Mouse (Mus musculus) kidney, postnatal 36 days (tissue): ENCODE measurements around the gene Adk.

Source experiments
- DNase-seq, 2 experiments: peaks; one replicate each; pipeline ENCODE4 v3.0.0; 2021 to 2022; ENCODE audit warnings: mixed read lengths in 2 of 2

Adk gene

GRCm38 (mm10) chr14:21173973-21174745 is 121.8 kb downstream of the Adk start:
- DNase-seq, result no peak

GRCm38 (mm10) chr14:21174804-21175203 is 122.4 kb downstream of the Adk start:
- DNase-seq, result no peak

GRCm38 (mm10) chr14:21177781-21178180 is 125.4 kb downstream of the Adk start:
- no peak for DNase-seq

DNA sequence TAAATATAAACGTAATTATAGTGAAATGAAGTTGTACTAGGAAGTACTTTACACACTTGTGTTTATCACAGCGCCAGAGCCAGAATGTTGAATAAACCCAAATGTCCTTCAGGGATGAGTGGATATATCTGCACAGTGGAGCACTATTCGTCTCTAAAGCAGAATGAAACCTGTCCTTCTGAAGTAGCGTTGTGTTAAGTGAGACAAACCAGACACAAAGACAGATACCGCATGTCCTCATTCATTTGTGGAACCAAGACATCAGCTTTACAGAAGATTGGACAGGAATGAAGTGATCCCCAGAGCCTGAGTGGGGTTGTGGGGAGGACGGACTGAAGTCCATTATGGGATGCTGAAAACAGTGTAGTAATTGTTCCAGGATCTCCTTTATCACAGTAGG is 126.0 kb downstream of the Adk start:
- no peak for DNase-seq

GRCm38 (mm10) chr14:21181053-21181452 is 128.7 kb downstream of the Adk start:
- DNase-seq, result no peak

DNA sequence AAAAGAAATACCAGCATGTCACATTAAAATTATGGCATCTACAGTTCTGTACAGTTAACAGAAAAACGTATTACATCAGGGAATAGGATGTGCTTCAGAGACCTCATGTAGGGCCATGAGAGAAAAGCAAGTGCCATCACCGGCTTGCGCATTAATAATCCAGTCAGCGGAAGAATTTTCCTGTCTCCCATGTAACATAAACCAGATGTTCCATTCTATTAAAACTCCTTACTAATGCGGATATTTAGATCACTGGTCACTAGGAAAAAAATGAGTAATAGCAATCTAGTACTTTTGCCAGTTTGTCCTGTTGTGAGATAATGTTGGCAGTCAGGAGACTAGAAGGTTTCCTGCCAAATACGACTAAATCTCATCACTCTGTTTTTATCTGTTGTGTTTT is 139.6 kb downstream of the Adk start:
- DNase-seq, result no peak

GRCm38 (mm10) chr14:21192749-21193148 is 140.4 kb downstream of the Adk start:
- no peak for DNase-seq

GRCm38 (mm10) chr14:21194336-21194735 is 142.0 kb downstream of the Adk start:
- DNase-seq, result no peak

- DNase-seq, result no peak
These were observed 148.5 kb downstream of the Adk start for GRCm38 (mm10) chr14:21200850-21201249.

DNA sequence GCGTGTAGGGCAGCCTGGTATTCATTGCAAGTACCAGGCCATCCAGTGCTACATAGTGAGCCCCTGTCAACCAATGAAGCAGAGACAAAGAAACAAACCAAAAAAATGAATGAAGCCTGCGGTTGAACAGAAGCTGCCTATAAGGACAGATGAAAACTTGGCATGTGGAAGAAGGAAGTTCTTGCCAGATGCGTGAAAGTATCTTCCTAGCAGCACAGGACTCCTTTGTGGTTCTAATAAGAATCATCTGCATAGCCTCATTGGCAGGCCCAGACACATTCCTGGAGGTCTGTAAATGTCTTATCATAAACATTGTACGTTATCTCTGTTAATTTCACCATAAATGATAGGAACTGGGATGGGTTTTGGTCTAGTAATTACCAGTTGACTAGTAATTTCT is 154.1 kb downstream of the Adk start:
- DNase-seq, result no peak

GRCm38 (mm10) chr14:21221574-21222138 is 169.3 kb downstream of the Adk start:
- DNase-seq, result no peak

GRCm38 (mm10) chr14:21222206-21222605 is 169.8 kb downstream of the Adk start:
- no peak for DNase-seq

DNA sequence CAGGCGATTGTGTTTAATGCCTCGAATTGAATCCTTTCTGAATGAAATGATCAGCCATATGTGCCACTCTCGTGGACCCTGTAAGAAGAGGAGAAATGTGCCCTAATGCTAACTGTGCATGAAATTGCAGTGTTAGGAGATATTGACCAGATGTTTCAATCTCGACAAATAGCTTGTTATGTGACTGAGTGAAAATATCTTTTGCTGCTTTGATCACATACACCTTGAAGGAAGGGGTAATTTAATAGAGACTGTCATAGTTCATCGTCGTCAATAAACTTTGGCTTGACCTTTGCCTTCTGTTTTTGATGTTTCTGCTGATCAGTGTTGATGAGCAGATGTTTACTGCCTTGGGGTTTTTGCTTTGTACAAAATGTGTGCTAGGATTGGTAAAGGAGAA is 171.1 kb downstream of the Adk start:
- DNase-seq, result no peak

GRCm38 (mm10) chr14:21223971-21224635 is 171.7 kb downstream of the Adk start:
- DNase-seq, result no peak

DNA sequence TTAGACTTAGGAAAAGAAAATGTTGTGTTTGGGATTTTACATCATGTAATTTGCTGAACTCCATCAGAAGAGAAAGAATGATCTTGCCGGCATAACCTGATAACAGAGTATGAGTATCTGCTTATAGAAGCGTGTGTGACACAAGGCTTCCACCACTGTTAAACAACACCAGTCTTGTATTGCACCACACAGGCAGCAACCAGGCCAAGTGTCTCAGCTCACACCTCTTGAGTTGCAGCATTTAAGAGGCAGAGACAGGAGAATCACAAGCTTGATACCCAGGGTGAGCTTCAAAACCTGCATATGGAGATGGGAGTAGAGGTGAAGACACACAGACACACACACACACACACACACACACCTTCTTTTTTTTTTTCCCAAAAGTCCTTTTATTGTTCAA is 184.7 kb downstream of the Adk start:
- no peak for DNase-seq

DNA sequence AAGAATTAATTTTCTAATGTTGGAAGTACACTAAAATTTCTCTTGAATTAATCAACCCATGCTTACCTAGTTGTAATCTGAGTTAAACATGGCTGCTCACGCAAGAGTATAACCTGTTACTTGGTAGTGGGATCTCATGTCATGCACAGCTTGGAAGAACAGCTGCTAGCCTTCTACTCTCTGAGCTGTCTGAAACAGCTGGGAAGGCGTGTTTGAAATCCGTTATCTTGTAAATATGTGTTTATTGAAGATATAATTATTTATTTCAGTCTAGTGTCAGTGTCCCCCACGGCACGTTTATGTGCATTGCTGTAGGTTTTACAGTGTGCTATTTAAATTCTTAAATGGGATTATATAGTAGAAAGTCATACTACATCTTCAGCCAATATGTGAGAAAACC is 188.7 kb downstream of the Adk start:
- DNase-seq, result no peak

DNA sequence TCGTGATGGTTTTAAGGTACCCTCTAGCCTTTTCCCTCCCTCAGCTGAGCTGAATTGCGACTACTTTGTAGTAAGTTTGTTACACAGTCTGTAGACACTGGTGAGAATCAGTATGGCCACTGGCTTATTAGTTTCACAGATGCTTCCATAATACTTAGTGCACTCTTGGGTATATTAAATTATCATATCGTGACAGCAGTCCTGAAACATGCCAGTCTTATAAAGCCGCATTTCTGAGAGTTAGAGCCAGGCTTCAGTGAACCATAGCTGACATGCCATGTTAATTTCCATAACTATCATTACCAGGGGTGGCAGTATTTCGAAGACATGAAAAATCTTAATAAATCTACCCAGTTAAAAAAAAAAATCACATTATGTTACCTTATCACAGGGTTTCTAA is 199.0 kb downstream of the Adk start:
- no peak for DNase-seq

- peak; percentile 41 to 70 for DNase-seq
These were observed 200.0 kb downstream of the Adk start for GRCm38 (mm10) chr14:21252326-21252886.

DNA sequence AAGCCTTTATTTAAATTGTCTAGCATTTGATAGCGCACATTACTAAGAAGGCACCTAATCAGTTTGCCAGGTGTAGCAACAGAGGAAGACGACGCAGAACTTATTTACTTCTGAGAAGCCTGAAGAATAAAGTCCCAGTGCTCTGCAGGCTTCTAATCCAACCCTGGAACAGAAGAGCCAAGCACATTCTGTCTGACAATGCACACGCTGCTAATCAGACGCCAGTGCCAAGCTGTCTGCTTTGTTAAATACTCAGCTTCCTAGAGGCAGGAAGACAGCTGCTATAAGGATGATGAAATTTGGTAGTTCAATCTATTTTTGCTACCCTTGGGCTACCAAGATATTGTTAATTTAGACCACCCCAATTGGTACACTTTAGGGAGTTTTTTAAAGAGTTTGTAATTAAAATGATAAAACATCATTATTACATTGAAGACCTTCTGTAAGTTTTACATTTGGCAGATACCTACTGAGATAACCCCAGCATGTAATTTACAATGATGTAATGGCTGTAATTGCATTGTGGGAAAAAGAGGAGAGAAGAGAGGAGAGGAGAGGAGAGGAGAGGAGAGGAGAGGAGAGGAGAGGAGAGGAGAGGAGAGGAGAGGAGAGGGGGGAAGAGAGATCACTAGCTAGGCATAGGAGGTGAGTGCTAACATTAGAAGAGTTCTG is 201.1 kb downstream of the Adk start:
- DNase-seq, result no peak

GRCm38 (mm10) chr14:21253993-21254339 is 201.6 kb downstream of the Adk start:
- no peak for DNase-seq

DNA sequence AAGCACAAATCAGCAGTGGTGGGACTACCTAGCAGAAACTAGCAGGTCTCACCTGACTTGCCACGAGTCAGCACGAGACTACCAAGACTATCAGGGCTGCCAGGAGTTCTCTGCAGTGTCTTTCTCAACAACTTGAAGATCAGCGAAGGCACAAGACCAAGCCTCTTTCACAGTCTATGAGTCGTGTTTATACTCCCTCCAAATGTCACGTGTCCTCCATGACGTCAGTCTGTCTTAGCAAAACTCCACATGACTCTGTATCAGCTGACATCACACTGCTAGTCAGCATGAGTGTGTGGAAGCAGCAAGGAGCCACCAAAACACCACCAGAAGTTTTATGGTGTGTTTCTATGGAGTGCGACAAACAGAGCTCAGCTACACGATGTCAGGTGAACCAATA is 215.9 kb downstream of the Adk start:
- DNase-seq, result no peak

- DNase-seq, result no peak
These were observed 219.1 kb downstream of the Adk start for GRCm38 (mm10) chr14:21271472-21271871.

DNA sequence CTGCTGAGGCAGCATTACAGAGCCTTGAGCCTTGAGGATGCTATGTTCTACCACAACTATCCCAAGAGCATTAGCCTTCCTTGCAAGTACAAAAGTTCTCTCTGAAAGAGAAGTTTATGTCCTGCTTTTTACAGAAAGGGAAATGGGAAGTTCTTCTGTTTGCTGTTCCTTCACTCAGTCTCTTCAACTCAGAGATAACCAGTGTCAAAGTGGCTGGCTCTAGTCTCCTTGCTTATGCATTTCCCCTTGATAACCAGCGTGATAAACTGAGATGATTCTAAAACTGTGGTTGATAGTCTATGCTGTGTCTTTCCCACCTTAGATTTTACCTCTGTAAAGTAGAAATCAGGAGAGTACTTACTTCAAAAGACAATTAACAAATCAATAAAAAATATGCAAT is 223.4 kb downstream of the Adk start:
- no peak for DNase-seq
